Mouse (Mus musculus) stomach, embryonic 16.5 days (tissue): Measurements from ENCODE around the gene H3f3b. TPM values are rescaled to one million over a fixed set of nuclear protein-coding genes. Genes with fewer than 3 reads are reported as not detected.
"Not testable (repeated sequence)": the region's sequence is repeated elsewhere in the genome, so short reads cannot be mapped to it uniquely, and the experiment has no call there.

Experiments
- ATAC-seq: fragments of 200-750 bp; cut with Nextera tagmentation; 2 replicates; pipeline ENCODE4 v1.8.0; 2017; ENCODE audit warnings: moderate number of reproducible peaks, moderate TSS enrichment; ENCODE audit not compliant: insufficient read depth, low FRiP score
- H3K27ac ChIP-seq: fragments of 300-500 bp; sonication (generic); 2 replicates; pipeline ENCODE4 v1.5.1; 2014; ENCODE audit warnings: low read length
- H3K27me3 ChIP-seq: fragments of 300-500 bp; sonication (generic); 2 replicates; pipeline ENCODE4 v1.6.1; 2014; ENCODE audit warnings: low read length, control low read depth, mixed read lengths; ENCODE audit not compliant: control insufficient read depth, insufficient read depth
- H3K36me3 ChIP-seq: fragments of 300-500 bp; sonication (generic); 2 replicates; pipeline ENCODE4 v1.6.1; 2014; ENCODE audit warnings: low read length; ENCODE audit not compliant: control insufficient read depth, insufficient read depth
- H3K4me1 ChIP-seq: fragments of 300-500 bp; sonication (generic); 2 replicates; pipeline ENCODE4 v1.6.1; 2014; ENCODE audit warnings: low read length, control low read depth, mixed read lengths; ENCODE audit not compliant: control insufficient read depth, insufficient read depth
- H3K4me2 ChIP-seq: fragments of 300-500 bp; sonication (generic); 2 replicates; pipeline ENCODE4 v1.6.1; 2014; ENCODE audit warnings: low read depth, low read length, mixed read lengths
- H3K4me3 ChIP-seq: fragments of 300-500 bp; sonication (generic); replicated peaks from 2 replicates; pipeline ENCODE4 v1.5.1; 2014; ENCODE audit warnings: mild to moderate bottlenecking, low read length
- H3K9ac ChIP-seq: fragments of 300-500 bp; sonication (generic); 2 replicates; pipeline ENCODE4 v1.6.1; 2014; ENCODE audit warnings: low read length
- H3K9me3 ChIP-seq: fragments of 300-500 bp; sonication (generic); replicated peaks from 2 replicates; pipeline ENCODE4 v1.6.1; 2016; ENCODE audit warnings: low read length, control low read depth; ENCODE audit not compliant: control insufficient read depth
- WGBS: fragments of 180-500 bp; shearing (Covaris S2); extraction: QIAGEN DNeasy Blood & Tissue Kit; methylation state at CpG from one replicate; pipeline ENCODE4 v1.1.7; 2014; 5-methylcytosine and 5-hydroxymethylcytosine counted together
- polyA plus RNA-seq: library from polyadenylated mRNA; unstranded; fragments of >200 nt; fragmentation: Nextera tagmentation; extraction: Ambion mirVana; gene quantifications from 2 replicates; pipeline ENCODE4 v1.2.1, GENCODE M21; 2015

Gene H3f3b
- polyA plus RNA-seq, 1 experiment from 2014 or later: 1,592 TPM

- no peak for ATAC-seq
Observed at GRCm38 (mm10) chr11:116019360-116019791, 8.4 kb downstream of the H3f3b start.

GRCm38 (mm10) chr11:116018867-116019266, 8.9 kb downstream of the H3f3b start:
- not testable (repeated sequence) for H3K4me2 ChIP-seq, ATAC-seq, H3K4me1 ChIP-seq, H3K4me3 ChIP-seq, H3K27me3 ChIP-seq, H3K9me3 ChIP-seq, H3K9ac ChIP-seq, H3K27ac ChIP-seq, H3K36me3 ChIP-seq
- WGBS: 91% methylated on average over 4 of the region's 4 CpGs

More at GRCm38 (mm10) chr11:116019360-116019791, 8.4 kb downstream of the H3f3b start:
- peaks cover 2% of the 10 kb centered on the region; the same call in 1 of the 2 replicates for H3K4me1 ChIP-seq
- no peaks in the 10 kb centered on the region for H3K27me3 ChIP-seq
- no peak overlapping the region for H3K4me2 ChIP-seq
- WGBS: 50% methylated on average over 1 of the region's 1 CpGs
- no peaks in the 10 kb centered on the region; the same call in 1 of the 2 replicates for H3K36me3 ChIP-seq
- H3K4me3 ChIP-seq: no peak overlapping the region
- H3K27ac ChIP-seq: no peak overlapping the region
- no peak overlapping the region for H3K9ac ChIP-seq
- H3K9me3 ChIP-seq: no peaks in the 10 kb centered on the region

- no peak for ATAC-seq
- Histone ChIP-seq H3K36me3 (no peaks in the 10 kb centered on the region), H3K9me3 (no peaks in the 10 kb centered on the region), H3K4me1 (peaks cover 3% of the 10 kb centered on the region; the same call in 1 of the 2 replicates), H3K27ac (no peak overlapping the region), H3K4me3 (no peak overlapping the region), H3K4me2 (no peak overlapping the region), H3K27me3 (no peaks in the 10 kb centered on the region), H3K9ac (no peak overlapping the region)
- WGBS: 30% methylated on average over 6 of the region's 6 CpGs
Observed at GRCm38 (mm10) chr11:116018106-116018505, 9.7 kb downstream of the H3f3b start.

- Histone ChIP-seq H3K4me2 (peak overlapping the region; percentile 8; the same call in 1 of the 2 replicates), H3K4me3 (no peak overlapping the region), H3K9ac (no peak overlapping the region), H3K36me3 (no peaks in the 10 kb centered on the region), H3K27me3 (no peaks in the 10 kb centered on the region), H3K9me3 (no peaks in the 10 kb centered on the region), H3K27ac (peak overlapping the region; percentile 38), H3K4me1 (peaks cover 13% of the 10 kb centered on the region)
- ATAC-seq: peak; percentile 23; the same call in 1 of the 2 replicates
- WGBS: 44% methylated on average over 8 of the region's 8 CpGs
Observed at GRCm38 (mm10) chr11:116014821-116015220, 12.9 kb downstream of the H3f3b start.

- H3K4me3 ChIP-seq: peak within 1 kb of the TSS; percentile 80
- H3K4me1 ChIP-seq: peaks cover 13% of the 10 kb centered on the region
- peaks cover 17% of the 10 kb centered on the region; the same call in 1 of the 2 replicates for H3K36me3 ChIP-seq
- under 1% methylated on average over 55 of the region's 55 CpGs for WGBS
- H3K9me3 ChIP-seq: no peaks in the 10 kb centered on the region
- peak within 1 kb of the TSS; percentile 95 for H3K27ac ChIP-seq
- H3K27me3 ChIP-seq: no peaks in the 10 kb centered on the region
- peak within 1 kb of the TSS; percentile 94 for H3K4me2 ChIP-seq
- H3K9ac ChIP-seq: peak within 1 kb of the TSS; percentile 96
- ATAC-seq: peak; percentile 92
Observed at GRCm38 (mm10) chr11:116012262-116012947, 15.4 kb downstream of the H3f3b start, which contains the start of gene Galk1. Gene Galk1, minus strand, starts transcription at chr11:116012719.

- 25% methylated on average over 13 of the region's 14 CpGs for WGBS
- H3K36me3 ChIP-seq: peaks cover 23% of the 10 kb centered on the region; the same call in 1 of the 2 replicates
- no peaks in the 10 kb centered on the region for H3K9me3 ChIP-seq
- peak overlapping the region; percentile 80 for H3K4me3 ChIP-seq
- peak overlapping the region; percentile 94 for H3K4me2 ChIP-seq
- no peak for ATAC-seq
- peak overlapping the region; percentile 95 for H3K27ac ChIP-seq
- peaks cover 13% of the 10 kb centered on the region for H3K4me1 ChIP-seq
- peak overlapping the region; percentile 96 for H3K9ac ChIP-seq
- H3K27me3 ChIP-seq: no peaks in the 10 kb centered on the region
Observed at GRCm38 (mm10) chr11:116011529-116012261, 16.1 kb downstream of the H3f3b start.

- ATAC-seq: no peak
- Histone ChIP-seq H3K9ac (no peak overlapping the region), H3K4me2 (no peak overlapping the region), H3K36me3 (peaks cover 23% of the 10 kb centered on the region; the same call in 1 of the 2 replicates), H3K9me3 (no peaks in the 10 kb centered on the region), H3K4me3 (no peak overlapping the region), H3K27ac (no peak overlapping the region), H3K4me1 (peaks cover 13% of the 10 kb centered on the region), H3K27me3 (no peaks in the 10 kb centered on the region)
- WGBS: 85% methylated on average over 5 of the region's 5 CpGs
Observed at GRCm38 (mm10) chr11:116010948-116011347, 16.8 kb downstream of the H3f3b start.

- peaks cover 13% of the 10 kb centered on the region for H3K4me1 ChIP-seq
- no peak for ATAC-seq
- 92% methylated on average over 8 of the region's 8 CpGs for WGBS
- H3K9me3 ChIP-seq: no peaks in the 10 kb centered on the region
- H3K4me3 ChIP-seq: no peak overlapping the region
- no peak overlapping the region for H3K4me2 ChIP-seq
- no peak overlapping the region for H3K27ac ChIP-seq
- peaks cover 23% of the 10 kb centered on the region; the same call in 1 of the 2 replicates for H3K36me3 ChIP-seq
- no peak overlapping the region for H3K9ac ChIP-seq
- no peaks in the 10 kb centered on the region for H3K27me3 ChIP-seq
Observed at GRCm38 (mm10) chr11:116010146-116010545, 17.6 kb downstream of the H3f3b start.

GRCm38 (mm10) chr11:116009661-116010060, 18.1 kb downstream of the H3f3b start:
- Histone ChIP-seq H3K27me3 (no peaks in the 10 kb centered on the region), H3K4me3 (no peak overlapping the region), H3K27ac (no peak overlapping the region), H3K36me3 (peaks cover 23% of the 10 kb centered on the region; the same call in 1 of the 2 replicates), H3K9me3 (no peaks in the 10 kb centered on the region), H3K4me2 (no peak overlapping the region), H3K9ac (no peak overlapping the region), H3K4me1 (peaks cover 14% of the 10 kb centered on the region)
- no peak for ATAC-seq
- WGBS: 91% methylated on average over 11 of the region's 11 CpGs
